Mouse (Mus musculus): ENCODE results near the gene Cd160.

The Cd160 gene

GRCm38 (mm10) chr3:96757691-96758090 is 71.5 kb downstream of the Cd160 start:
- DNase-seq (ENCODE audit: low spot score): no peak

- no peak for DNase-seq (ENCODE audit: low spot score)
Observed at GRCm38 (mm10) chr3:96755935-96756334, 73.2 kb downstream of the Cd160 start.
